Mouse (Mus musculus): ENCODE measurements at regions not wholly inside any gene's neighbourhood (a gene's known extent, or its start where the extent isn't known, plus 50 kb on each side); places are given as distances from the start of the nearest gene placed in this dataset.

DNA sequence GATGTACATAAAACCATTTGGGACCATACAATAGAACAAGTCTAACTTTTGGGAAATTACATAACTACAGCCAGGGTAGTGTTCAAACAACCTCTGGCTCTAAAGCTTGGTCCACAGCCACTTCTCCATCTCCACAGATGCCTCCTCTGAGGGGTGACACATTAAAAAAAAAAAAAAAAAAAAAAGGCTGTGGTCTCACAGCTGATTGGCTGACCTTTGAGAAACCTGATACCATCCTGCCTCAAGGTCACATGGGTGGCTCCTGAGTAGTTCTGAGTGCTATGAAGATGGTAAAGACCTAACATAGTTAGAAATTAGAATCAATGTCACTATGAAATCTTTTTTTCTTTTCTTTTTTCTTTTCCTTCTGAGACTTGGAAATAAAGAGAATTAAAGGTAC lies 102.4 kb downstream of the Tmem182 start:
- DNase-seq: no peak

DNA sequence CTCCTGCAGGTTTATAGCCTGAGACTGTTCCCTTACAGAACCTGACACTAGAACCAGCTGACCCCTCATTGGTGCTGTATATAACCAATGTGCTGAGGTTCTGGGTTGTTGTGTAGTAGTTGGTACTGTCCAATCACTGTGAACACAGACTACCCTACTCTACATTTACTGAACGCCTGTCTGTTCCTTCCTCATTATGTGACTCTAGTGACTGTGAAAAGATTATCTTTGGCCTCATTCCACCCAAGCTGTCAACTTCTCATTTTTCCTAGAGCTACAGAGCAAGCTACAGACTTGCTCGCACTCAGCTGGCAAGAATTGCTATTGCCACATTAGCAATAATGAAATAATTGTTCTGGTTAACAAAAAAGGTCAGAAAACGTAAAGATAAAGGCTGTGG lies 108.2 kb downstream of the Tmem182 start:
- no peak for DNase-seq

DNA sequence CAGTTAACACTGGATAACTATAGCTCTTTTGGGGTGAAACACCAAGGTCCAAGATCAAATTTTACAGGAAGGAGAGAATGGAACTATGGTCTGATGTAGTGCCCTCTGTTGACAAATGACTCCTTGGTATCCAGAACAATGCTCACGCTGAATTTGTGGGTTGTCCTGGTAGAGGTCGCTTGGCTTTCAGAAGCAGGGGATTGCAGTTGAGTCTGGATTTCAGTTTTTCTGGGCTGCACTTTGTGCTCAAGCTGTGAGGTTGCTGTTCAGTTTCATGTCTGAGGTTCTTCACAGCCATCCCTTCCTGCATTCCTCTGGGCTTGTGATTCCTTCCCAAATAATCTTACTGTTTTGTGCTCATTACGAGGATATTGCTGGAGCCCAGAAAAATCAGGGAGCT lies 118.9 kb downstream of the Tmem182 start:
- no peak for DNase-seq

DNA sequence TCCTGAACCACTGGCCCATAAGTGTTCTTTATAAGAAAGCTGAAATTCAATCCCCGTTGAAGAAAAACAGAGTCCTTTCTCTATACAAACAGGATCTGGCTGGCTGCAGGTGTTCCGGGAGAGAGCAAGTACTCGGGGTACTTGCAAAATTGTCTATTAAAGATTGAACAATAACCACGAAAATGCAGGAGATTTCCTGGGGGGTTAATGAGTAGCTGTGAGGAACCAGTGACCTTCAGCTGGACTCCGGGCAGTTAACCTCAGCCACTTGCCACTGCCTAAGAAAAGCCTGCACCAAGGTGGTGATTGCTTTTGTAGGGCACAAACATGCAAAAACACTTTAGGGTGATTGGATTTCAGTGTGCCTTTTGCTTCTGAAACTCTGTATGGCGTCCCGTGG lies 119.4 kb downstream of the Tmem182 start:
- DNase-seq: no peak

DNA sequence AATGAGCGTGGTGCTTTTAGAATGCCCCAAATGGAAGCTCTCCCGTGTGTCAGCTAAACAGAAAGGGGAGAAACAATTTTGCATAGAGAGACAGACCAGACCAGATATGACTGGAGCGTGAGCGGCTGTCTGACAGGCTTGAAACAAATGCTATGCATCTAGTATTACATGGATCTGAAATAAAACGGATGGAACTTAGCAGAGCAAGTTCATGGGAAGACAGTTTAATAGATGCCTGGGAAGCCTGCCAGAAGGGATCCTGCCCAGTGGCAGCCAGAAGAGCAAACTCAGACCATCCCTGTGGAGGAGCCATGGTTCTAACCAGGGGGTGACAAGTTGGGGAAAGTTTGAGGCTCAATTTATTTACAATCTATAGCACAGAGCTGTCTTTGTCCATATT lies 126.0 kb downstream of the Tmem182 start:
- DNase-seq: no peak

DNA sequence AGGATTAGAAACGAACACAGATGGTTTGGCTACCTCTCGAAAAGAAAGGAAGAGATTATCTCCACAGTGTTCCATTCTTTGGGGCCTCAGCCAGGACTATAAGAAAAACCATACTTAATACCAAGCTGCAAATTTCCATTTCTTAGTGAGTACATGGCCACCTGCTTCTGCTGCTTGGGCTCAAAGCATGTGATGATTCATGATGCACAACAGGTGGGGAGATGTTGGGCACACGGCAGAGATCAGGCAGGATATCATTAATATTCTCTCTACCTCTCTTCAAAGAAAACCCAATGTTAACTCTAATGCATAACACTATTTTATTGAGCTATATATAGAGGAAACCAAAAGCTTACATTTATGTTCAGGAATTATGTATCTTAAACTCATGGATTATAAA lies 131.3 kb downstream of the Tmem182 start:
- no peak for DNase-seq

DNA sequence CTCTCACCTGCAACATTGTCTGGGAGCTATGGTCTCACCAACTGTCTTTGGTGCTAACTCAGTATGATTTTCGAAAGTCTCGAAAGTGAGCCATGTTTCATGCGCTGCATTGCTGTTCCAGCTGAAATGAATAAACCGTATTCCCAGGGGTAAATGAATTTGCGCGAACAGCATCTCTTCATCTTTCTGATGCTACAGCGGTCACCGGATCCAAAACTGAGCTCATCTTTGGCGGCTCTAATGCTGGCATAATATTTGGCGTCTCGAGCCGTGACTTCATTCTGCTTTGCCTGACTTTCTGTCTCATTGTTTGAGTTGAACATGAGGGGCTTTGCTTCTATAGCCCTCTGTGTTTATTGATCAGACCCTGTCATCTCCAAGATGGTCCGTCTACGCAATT lies 137.3 kb downstream of the Tmem182 start:
- no peak for DNase-seq

DNA sequence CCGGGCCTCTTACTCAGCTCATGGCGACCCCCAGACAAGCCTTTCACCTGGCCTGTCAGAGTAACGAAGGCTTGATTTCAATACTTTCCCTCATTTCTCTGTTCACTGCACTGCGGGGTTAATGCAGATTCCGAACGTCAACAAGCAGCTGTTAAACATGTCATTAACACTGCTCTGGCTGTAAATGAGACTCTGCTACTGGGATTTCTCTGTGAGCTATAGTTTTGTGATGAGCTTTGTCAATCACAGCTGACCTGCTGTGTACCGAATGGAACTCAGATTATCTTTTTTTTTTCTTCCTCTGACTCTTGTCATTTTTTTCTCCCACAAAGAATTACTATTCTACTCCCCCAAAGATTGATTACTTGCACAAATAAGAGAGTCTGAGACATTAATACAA lies 137.8 kb downstream of the Tmem182 start:
- DNase-seq: no peak

DNA sequence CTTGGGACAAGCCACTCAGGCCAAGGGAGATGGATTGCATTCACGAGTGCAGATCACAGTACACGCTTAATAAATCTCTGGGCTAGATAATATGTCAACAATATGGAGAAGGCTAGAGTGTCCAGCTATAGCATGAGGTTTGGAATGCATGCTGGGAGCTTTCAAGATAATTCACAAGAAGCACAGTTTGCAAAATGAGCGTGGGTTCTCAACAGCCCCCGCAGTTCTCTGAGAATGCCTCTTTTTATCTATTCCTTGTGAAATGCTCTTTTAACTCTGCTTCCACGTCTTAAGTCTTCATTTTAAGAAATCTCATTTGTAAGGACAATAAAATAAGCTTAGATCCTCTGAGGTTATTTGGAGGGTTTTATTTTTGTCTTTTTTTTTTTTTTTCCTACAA lies 145.2 kb downstream of the Tmem182 start:
- DNase-seq: no peak

DNA sequence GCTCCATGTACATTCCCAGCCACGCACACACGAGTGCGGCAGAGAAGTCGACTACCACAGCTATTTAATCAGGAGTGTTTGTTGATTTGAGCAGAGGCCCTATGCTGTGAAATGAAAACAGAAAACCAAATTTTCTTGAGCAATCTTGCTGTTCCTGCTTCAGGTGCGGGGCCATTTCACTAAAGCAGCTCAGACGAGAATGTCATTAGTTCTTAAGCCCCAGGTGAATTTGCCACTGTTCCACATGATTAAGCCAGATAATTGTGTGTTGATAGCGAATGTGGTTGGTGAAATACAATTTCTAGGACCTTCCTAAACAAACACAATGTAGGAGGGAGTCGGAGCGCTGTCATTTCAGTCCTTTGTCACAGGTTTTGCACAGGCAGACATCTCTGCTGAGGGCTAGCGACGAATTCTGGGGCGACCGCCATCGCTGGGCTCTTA lies 149.3 kb downstream of the Tmem182 start:
- no peak for DNase-seq

DNA sequence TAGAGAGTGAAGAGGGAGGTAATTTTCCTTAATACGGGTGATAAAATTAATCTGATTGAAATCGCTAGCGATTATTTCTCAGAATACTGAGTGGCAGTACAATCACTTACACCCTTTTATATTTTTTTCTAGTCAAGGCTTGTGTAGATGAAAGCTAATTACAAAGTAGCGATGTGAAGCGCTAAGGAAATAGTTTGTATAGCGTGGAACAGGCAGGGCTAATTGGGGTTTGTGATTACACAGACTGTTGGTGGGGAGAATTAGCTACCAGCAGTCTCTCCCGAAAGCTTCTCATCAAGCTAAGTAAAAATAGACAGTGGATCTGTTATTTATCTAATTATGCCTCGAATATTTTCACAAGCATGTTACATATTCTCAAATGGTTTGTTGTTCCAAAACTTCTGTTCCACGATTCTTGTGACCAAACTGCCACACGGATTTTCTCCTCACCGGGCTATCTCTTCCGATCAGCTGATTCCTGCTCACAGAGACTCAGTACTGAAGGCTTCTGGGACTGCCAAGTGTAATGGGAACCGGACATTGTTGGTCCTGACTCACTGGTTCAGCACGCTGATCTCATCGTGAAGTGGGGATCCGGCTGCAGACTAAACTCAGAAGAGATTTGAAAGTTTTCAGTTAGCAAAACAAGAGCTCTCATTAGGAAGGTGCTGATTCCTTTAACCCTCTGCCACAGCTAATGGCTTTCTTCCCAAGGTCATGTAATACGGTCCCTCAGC lies 162.5 kb downstream of the Tmem182 start:
- DNase-seq: no peak

DNA sequence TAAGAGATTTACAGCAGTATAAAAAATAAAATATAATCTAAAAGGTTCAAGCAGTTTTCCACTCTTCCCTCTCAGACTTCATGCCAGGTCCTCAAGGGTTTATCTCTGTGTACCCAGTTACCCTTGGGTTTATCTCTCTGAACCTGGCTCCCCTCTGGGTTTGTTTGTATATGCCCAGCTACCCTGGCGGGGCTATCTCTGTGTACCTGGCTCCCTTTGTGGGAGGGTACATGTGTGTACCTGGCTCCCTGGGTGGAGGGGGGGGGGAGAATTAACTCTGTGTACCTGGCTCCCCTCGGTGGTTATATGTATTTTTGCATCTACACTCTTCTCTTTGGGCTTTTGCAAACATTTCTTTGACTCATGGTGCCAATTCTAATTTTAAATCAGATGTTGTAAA lies 178.4 kb downstream of the Tmem182 start:
- no peak for DNase-seq

DNA sequence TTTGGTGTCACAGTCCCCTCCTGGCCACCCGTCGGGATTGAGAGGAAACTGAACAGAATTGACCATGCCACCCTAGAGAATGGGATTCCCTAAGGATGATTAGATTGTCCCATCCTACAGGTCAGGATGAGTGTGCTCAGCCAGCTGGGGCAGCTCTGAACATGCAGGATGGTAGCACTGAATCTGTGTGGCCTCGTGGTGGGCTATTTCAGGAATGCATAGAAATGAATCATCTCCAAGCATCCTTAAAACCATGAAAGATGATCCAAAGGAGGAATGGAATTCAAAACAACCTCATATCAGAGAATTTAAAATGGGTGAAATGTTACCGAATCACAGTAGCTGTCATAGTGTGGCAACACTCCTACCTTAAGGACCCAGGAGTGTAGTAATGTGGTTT lies 187.9 kb downstream of the Tmem182 start:
- no peak for DNase-seq

DNA sequence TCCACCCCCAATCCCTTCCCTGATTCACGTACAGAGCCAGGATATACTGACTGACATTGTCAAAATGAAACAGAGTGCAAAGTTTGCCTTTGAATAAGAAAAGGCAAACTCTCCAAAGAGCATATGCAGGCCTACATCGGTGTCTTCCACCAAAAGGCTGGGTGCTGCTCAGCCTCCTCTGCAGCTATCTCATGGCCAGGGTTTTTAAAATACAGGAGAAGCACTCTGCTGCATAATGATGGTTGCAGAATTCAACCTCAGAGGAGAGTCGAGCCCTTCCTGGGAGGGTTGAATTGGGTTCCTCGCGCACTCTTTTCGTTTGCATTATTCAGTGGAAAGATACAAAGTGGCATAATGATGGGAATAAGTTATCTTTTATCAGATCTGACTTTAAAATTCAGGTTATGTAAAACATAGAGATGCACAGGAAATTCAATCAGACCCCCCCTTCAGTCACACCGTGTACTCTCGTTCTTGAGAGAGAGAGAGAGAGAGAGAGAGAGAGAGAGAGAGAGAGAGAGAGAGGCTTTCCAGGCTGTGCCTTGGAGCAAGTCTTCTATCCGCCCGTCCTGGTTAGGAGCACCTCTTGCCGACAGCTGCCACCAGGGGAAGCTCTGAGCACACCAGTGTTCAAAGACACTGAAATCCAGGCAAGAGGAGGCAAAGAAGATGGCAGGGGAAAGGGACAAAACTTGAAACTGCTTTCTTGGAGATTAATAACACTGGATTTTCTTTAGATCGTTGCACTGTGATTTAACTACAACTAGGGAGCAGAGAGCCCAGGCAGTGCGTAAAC lies 196.0 kb downstream of the Tmem182 start:
- DNase-seq: peak; percentile 0

DNA sequence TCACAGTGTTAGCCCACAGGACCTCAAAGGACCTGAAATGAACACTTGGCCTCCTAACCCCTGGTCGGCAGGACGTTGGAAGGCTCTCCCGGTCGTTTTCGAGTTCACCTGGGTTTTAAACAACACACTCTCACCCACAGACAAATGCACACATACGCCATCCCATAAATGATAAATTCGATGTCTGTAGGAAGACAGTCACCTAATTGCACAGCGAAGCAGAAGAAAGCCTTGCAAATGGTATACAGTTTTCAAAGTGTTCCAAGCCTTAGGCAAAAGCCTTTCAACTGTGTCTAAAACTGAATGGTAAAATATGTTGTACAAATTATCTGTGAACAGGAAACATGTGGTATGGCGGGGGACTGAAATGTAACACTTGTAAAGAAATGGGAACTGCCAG lies 196.6 kb downstream of the Tmem182 start:
- DNase-seq: no peak

DNA sequence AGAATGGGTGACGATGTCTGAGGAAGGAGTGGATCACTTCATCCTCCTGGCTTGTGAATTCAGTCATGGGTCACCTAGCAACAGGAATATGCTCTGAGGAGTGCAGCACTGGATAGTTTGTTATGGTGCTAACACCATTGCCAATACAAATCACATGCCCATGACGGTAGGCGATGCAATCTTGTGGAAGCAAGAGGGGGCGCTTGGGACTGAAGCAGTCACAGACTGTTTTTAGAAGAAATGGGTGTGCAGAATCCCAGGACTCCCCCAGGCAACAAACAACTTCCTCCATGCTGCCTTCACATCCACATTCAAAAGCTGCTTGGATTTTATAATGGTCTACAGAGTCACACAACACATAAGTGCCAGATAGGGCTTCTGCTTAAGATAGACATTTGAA lies 221.5 kb downstream of the Tmem182 start:
- DNase-seq: no peak

DNA sequence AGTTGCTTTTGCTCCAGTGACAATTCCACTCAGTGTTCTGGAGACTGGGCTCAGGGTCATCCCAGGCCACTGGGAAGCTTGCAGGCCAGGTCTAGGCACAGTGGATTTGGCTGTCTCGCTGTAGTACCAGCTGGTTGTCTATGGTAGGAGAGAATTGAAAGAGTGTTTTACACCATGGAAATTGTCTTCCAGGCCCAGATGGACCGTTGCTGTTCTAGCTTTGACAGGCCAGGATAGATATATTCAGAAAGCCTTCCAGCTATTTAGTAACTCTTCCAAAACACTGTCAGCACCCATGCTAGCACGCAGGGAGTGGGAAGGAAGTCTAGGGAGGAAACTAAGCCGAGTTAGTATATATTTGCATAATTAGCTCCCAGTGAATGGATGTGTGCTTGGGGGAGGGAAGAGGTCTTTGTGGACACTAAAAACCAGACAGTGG lies 222.2 kb downstream of the Tmem182 start:
- peak; percentile 0 for DNase-seq

DNA sequence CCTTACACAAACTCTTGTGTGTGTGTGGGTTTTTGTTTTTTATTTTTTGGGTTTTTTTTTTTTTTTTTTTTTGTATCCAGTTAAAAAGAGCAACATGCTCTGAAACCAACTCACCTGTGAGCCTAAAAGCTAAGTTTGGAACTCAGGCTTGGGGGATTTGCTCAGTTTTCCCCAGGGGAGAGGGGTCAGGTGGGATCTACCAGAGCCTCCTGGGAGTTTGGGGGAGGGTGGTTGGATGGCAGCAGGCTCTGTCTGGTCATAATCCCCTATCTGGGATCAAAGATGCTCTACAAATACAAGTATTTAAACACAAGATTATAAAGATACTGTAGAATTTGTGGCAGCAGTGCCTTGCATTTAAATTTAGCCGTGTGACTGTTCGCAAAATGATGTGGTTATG lies 222.6 kb downstream of the Tmem182 start:
- no peak for DNase-seq

DNA sequence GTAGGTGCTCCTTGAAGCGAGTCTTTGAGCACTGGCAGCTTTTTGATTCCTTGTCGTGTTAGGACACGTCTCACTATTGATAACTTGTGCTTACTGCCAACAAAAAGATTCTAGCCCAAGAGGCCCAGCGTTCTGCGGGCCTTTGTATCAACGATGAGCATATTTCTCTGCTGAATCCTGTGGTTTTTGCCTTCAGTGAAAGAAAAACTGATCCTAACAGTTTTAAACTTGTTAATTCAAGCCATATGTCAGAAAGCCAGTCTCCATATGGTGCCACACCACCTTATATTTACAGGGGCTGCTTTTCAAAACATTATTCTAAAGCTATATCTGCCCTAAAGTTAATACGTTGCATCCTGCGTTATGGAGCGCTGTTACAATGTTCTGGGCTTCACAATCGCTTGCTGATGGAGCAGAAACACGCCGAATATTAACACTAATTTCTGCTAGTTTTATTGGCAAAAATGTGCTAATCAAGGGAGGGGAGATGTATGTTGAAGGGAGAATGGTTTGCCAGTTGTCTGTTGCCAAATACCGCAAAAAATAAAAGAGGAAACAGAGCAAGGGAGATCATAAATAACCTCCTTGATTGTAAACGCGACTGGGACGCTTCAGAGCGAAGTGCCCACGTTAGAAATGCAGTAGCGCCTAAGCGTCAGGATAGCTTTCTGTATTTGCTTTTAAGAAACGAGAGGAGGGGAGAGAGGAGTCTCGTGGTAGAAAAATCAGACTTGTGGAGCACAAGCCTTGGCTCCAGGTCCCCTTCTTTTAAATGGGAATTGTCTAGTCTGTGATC lies 229.9 kb downstream of the Tmem182 start:
- DNase-seq: no peak

DNA sequence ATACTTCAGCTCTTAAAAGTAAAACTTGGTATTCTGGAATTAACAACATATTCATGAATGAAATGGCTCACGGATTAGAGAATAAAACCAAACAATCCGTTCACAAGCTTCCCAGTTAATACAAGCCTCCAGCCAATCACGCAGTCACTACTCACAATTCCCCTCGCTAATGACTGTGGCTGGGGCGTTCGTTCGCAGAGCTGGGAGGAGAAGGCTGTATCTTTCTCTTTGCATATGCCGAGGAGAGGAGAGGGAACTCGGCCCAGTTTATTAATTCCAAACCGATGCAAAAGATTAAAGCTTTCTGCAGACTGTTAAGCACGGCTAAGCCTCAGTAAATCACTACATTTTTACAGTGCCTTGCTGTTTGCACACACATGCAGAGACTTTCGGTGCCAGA lies 231.5 kb downstream of the Tmem182 start:
- no peak for DNase-seq

DNA sequence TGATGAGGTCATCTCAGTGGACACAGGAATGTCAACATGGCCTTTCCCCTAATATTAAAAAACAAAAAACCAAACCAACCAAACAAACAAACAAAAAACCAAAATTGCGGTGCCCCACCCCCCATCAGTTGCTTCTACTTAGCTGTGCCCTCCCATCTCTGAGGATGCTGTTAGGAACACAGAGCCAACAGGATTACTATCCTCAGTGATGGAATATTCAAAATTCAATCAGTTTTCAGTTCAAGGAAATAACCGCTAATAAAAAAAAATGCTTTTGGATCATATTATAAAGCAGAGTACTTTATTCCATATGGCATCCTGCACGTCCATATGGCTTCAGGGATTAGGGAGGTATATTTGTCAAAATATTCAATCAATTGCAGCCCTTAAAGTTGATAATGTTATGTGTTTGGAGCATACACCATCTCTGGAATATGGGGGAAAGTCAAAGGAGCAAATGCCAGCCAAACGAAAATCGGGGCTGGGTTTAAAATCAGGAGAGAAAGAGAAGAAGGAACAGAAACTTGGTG lies 249.1 kb downstream of the Tmem182 start:
- DNase-seq: no peak

DNA sequence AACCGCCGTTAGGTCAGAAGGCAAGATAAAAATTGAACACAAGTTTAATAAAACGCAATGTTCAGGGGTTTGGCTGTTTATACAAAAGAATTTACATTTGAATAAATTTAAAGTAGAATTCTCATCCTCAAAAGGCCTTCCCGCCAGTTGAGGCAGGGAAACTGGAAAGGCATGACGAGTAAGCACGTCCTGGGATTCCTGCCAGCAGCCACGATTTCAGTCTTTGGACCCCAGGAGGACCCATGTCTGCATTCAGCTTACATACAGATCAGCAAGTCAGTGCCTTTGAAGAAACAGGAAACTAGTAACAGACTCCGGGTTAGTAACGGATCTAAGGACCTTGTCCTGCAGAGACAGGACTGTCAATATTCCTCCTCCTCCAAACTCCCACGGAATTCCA lies 250.4 kb downstream of the Tmem182 start:
- DNase-seq: no peak

DNA sequence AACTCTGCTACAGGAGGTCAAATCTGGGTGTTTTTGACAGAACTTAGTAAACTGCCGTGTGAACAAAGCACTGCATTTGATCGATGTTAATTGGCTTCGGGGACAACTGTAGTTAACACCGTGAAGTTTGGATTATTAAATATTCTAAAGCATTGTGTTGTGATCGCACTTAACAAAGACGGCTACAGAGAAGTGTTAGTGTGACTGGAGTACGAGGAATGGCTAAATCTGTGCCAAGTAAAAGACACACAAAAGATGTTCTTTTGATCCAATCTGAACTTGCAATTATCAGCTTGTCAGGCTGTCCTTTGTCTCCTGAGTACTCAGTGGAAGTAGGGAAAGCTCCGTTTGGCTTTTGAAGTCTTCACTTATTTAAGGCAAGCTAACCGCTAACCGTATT lies 259.7 kb downstream of the Tmem182 start:
- no peak for DNase-seq
